Mouse (Mus musculus): ENCODE results near the gene Pan2.
"Not testable (repeated sequence)": the region's sequence is repeated elsewhere in the genome, so short reads cannot be mapped to it uniquely, and the experiment has no call there.

The Pan2 gene

GRCm38 (mm10) chr10:128283604-128284579 is 19.2 kb upstream of the Pan2 start:
- peak; percentile 83 for DNase-seq

- DNase-seq = not testable (repeated sequence)
These were observed 12.5 kb upstream of the Pan2 start for GRCm38 (mm10) chr10:128290594-128290993.

DNA sequence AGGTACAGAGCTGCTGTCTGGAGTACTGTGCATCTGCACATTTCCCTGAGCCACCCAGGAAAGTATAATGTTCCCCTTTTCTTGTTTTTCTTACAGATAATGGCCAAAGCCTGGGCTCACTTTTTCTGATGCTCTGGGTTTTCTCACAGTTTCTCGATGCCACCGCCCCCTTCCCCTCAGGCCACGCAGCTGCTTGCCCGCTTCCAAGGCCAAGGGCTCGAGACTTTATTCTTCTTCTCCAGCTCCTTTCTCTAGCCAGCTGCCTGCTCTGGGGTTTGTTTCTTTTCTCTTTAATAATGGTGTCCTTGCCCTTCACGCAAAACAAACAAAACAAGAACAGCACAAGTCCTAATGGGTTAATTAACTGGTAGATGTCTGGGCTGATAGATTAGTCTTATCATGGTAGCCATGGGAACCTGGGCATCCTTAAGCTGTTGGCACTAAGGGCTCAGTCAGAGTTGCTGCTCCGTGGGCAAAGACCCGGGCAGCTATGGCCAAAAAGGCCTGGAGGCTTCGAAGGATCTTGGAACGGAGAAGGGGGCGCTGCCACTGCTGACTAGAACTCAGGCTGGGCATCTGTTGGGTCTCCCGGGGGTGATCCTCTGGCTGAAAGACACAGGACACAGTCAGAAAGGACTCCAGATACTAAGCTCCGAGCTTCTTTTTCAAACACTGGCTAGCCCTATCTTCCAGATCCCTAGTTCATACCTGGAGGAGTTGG is 6.6 kb upstream of the Pan2 start:
- DNase-seq = peak; percentile 29

DNA sequence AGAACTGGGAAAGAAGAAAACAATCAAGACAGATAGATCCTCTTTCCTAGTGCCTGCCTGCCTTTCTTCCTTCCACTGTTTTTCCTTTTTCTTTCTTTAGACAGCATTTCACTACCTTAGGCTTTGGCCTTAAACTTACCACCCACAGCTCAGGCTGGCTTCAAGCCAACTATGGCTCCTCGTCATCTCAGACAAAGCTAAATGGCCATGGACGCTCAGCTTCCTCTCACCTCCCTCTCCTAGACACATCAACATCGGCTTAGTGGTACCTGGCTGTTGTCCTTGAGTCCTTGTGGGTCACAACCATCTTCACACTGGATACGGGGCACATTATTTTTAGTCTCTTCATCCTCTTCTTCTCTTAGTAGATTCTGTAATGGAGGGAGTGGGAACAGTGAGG is 5.9 kb upstream of the Pan2 start:
- no peak for DNase-seq

DNA sequence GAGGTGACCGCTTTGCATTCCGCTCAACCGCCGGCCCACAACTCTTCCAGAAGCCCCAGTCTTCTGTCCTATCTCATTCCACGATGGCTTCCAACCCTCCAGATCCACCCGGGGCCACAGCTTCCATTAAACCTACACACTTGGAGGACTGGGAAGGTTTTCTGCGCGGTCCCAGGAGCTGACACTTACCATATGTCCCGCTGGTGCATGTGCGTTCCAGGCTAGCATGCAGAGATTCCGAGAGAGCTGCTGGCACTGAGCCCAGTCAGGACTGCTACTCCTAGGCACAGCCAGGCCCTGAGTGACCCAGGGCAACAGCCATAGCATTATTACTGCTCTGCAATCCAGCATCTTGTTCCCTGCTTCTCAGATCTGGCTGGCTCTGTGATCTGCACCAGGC is 5.5 kb upstream of the Pan2 start:
- peak; percentile 23 for DNase-seq

GRCm38 (mm10) chr10:128298243-128298642 is 4.9 kb upstream of the Pan2 start:
- no peak for DNase-seq

DNA sequence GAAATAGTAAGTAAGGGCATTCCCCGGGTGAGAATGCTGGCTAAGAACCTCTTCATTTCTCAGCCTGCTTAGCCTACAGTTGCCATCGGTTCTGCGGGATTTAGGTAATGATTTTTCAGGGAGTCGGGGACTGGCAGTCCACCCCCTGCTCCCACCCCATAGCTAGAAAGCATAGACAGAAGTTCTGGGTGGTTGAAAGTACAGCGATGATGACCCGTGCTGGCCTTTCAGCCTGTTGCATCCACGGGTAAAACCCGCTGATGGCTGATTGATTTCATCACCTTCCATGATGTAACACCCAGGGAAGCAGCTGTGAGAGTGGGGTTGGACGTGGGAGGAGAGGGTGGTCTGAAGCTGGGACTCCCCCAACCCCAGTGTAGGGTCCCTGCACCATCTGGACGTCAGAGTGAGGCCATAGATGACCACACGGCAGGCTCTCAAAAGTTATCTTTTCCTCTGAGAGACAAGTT is 4.4 kb upstream of the Pan2 start, which contains the start of gene Il23a:
Gene Il23a (minus strand): TSS at position 51 of the 470 bp plus-strand sequence.
- no peak for DNase-seq

DNA sequence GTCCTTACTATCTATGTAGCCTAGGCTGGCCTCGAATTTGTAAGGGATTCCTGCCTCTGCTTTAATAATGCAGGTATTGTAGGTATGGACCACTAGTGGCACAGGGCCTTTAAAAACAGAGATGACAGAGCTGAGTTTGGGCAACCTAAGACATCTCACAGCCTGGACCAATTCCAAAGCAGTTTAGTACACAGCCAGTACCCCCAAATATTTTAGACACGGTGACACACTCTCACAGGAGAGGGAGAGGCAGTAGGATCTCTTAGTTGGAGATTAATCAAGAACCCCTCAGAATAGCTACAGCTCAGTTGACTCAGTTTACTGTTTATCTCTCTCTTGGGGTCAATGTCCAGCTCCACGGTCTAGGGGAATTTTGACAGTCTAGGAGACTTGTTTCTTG is 778 bp upstream of the Pan2 start:
- DNase-seq = no peak

DNA sequence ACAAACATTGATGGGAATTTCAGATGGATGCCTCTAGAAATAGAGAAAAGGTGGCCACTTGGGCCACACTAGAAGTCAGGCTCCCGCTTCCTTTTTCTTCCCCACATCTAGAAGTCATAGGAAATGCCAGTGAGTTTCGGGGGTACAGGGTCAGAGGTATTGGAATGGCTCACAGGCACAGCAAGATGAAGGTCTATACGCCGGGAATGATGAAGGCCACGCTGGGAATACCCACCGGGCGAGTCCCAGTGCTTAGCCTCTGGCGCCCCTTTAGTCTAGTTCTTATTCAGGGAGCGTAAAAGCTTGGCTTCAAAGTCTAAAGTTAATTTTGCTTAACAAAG is 380 bp upstream of the Pan2 start:
- no peak for DNase-seq

GRCm38 (mm10) chr10:128309654-128310053 is 6.5 kb downstream of the Pan2 start:
- DNase-seq = no peak

DNA sequence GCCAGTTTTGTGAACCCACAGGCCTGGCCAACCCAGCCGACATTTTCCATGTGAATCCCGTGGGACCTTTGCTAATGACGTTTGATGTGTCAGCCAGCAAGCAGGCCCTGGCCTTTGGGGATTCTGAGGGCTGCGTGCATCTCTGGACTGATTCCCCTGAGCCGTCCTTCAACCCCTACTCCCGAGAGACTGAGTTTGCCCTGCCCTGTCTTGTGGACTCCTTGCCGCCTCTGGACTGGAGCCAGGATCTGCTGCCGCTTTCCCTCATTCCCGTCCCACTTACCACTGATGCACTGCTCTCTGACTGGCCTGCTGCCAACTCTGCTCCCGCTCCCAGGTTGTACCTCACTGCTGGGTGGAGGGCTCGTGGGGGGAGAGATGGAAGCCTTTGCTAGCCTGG is 7.0 kb downstream of the Pan2 start:
- peak; percentile 47 for DNase-seq

DNA sequence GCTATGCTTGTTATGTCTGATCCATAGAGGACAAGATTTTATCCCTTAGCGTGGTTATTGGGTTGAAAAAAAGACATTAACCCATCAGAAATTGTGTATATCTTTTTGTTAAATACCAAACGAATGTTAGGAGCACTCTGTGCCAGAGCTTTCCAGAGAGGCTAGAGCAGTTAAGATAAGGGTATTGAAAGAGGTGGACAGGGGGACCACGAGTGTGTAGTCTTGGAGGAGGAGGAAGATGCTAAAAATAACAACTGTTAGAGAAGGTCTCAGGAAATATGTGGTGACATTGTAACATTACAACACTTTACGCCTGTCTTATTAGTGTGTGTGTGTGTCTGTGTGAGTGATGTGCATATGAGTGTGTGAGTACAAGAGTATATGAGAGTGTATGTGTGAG is 7.8 kb downstream of the Pan2 start:
- DNase-seq = no peak

DNA sequence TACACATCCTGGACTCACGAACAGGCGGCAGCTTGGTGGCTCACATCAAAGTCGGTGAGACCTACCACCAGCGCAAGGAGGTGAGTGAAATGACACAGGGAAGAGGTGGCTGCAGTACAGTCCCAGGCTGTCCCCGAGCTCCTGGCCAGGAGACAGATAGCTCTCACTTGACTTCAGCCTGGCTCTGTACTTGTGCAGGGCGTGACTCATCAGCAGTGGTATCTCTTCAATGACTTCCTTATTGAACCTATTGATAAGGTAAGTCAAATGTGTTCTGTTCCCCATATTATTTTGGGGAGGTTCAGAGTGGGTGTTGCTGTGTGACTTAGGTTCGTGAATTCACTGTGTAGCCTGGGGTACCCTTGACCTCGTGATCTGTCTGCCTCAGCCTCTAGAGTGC is 12.4 kb downstream of the Pan2 start:
- no peak for DNase-seq

GRCm38 (mm10) chr10:128321641-128322040 is 18.5 kb downstream of the Pan2 start:
- peak; percentile 21 for DNase-seq

DNA sequence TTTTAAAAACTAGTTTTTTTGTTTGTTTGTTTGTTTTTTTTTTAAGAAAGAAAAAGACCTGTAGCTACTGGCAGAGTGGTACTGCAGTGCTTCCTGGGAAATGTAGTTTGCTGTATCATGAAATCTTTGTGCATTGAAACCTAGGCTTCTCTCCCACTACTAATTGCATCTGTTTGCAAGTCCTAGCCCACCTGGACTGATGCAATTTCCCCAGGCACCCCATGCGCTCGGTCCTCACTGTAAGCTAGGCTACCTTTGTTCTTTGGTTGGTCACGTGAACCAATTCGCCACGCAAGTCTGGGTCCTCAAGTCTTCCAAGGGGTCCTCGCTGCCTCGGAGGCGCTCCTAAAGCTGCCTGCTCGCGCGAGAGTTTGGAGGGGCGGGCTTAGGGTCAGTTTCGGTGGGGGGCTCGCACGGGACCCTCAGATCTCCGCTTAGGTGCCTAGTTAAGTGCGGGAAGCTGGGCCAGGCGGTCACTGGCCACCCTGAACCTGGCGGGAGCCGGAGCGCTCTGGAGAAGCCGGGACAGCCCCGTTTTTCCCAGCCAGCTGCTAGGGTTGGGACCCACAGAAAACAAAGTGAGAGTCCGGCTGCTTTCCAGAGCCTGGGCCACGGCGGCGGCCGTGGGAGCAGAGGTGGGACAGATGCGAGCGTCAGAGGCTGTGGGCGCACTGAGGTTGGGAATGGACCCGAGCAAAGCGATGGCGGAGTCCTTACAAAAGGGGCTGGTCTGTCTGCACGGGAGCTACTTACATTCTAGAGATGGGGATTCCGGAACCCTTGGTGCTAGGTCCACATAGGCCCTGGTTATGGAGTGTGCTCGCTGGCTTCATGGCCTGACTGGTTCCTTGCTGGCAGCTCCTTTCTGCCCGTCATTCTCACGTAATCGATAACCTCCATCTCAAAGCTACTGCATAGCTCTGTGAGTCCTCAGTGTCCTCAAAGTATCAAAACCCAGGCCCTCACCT is 19.3 kb downstream of the Pan2 start, which contains the start of gene Cnpy2:
Gene Cnpy2 (plus strand): TSS at position 319 of the 968 bp plus-strand sequence.
- DNase-seq = peak; percentile 96

- DNase-seq = no peak
These were observed 20.4 kb downstream of the Pan2 start for GRCm38 (mm10) chr10:128323516-128323915.

- DNase-seq = no peak
These were observed 23.7 kb downstream of the Pan2 start for GRCm38 (mm10) chr10:128326825-128327224.

DNA sequence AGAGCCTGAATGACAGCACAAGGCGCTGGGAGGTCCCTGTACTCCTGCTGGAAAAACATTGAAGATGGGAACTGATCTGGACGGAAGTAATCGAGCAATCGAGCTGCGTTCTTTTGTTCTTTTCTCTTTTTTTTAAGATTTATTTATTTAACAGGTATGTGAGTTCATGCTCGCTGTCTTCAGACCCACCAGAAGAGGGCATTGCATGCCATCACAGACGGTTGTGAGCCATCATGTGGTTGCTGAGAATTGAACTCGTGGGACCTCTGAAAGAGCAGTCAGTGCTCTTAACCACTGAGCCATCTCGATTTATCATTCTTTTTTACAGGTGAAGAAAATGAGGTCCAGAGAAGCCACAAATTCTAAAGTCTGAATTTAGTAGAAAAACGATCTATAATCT is 24.5 kb downstream of the Pan2 start:
- no peak for DNase-seq

DNA sequence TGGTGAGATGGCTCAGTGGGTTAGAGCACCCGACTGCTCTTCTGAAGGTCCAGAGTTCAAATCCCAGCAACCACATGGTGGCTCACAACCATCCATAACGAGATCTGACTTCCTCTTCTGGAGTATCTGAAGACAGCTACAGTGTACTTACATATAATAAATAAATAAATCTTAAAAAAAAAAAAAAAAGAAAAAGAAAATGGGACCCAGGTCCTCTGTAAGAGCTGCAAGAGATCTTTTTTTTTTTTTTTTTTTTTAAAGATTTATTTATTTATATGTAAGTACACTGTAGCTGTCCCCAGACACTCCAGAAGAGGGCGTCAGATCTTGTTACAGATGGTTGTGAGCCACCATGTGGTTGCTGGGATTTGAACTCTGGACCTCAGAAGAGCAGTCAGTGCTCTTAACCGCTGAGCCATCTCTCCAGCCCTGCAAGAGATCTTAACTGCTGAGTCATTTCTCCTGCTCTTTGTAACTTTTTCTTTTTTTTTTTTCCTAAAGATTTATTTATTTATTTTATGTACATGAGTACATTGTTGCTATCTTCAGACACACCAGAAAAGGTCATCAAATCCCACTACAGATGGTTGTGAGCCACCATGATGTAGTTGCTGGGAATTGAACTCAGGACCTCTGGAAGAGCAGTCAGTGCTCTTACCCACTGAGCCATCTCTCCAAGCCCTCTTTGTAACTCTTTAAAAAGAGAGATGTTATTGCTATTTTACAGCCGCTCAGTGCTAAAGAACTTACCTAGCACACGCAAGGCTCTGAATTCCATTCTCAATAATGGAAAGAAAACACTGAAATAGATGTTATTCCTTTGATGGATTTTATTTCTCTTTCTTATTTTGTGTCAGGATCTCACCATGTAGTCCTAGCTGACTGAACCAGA is 29.5 kb downstream of the Pan2 start:
- DNase-seq = not testable (repeated sequence)

GRCm38 (mm10) chr10:128335582-128335981 is 32.4 kb downstream of the Pan2 start:
- peak; percentile 84 for DNase-seq

GRCm38 (mm10) chr10:128336195-128336594 is 33.1 kb downstream of the Pan2 start:
- DNase-seq = no peak
